Mouse (Mus musculus) layer of hippocampus, postnatal 36 days (tissue): ENCODE measurements around the gene Esp1. TPM values are rescaled to one million over a fixed set of nuclear protein-coding genes. Genes with fewer than 3 reads are reported as not detected.
"Not testable (repeated sequence)": the region's sequence is repeated elsewhere in the genome, so short reads cannot be mapped to it uniquely, and the experiment has no call there.

ENCODE experiments used
- DNase-seq, 2 experiments: peaks; one replicate each; pipeline ENCODE4 v3.0.0; 2022
- total RNA-seq, 2 experiments: library from RNA; stranded (reverse); gene quantifications; 2 replicates each; pipeline ENCODE4 v1.2.3; 2021

Gene Esp1
- not detected for total RNA-seq

GRCm38 (mm10) chr17:40726820-40727219 is at the start of gene Esp1:
TSS of gene Esp1 (plus strand) at chr17:40727120.
- no peak for DNase-seq

GRCm38 (mm10) chr17:40716273-40716672 is 10.6 kb upstream of the Esp1 start:
- DNase-seq: no peak

- not testable (repeated sequence) for DNase-seq
Observed at GRCm38 (mm10) chr17:40717055-40717454, 9.9 kb upstream of the Esp1 start.

GRCm38 (mm10) chr17:40731296-40731695 is 4.4 kb downstream of the Esp1 start:
- DNase-seq: no peak

GRCm38 (mm10) chr17:40731724-40732123 is 4.8 kb downstream of the Esp1 start:
- DNase-seq: no peak

GRCm38 (mm10) chr17:40763662-40764061 is 36.7 kb downstream of the Esp1 start:
- no peak for DNase-seq

- no peak for DNase-seq
Observed at GRCm38 (mm10) chr17:40767120-40767519, 40.2 kb downstream of the Esp1 start.

Other genes with a start within 250 kb of the Esp1 start
- not detected for gene Esp8, start 207.1 kb upstream of the Esp1 start, total RNA-seq
- gene Esp6, start 165.6 kb upstream of the Esp1 start, total RNA-seq: not detected
- gene Esp4, start 128.5 kb upstream of the Esp1 start, total RNA-seq: not detected
- gene Esp3, start 95.0 kb upstream of the Esp1 start, total RNA-seq: not detected
- not detected for gene Crisp2, start 79.9 kb downstream of the Esp1 start, total RNA-seq
- not detected for gene Rhag, start 84.0 kb downstream of the Esp1 start, total RNA-seq
- gene 9130008F23Rik, start 153.4 kb downstream of the Esp1 start, total RNA-seq: under 1 TPM in 1 of 2 experiments, not detected in 1; 0.15 TPM
- not detected for gene Glyatl3, start 187.2 kb downstream of the Esp1 start, total RNA-seq
- 10 to 100 TPM; 41.9 to 42.8 TPM for gene Mut, start 207.6 kb downstream of the Esp1 start, total RNA-seq
- gene Cenpq, start 207.9 kb downstream of the Esp1 start, total RNA-seq: 1 to 10 TPM; 3.0 to 3.9 TPM